Mouse (Mus musculus) lung, postnatal 0 days (tissue): ENCODE measurements at regions not wholly inside any gene's neighbourhood (a gene's known extent, or its start where the extent isn't known, plus 50 kb on each side); places are given as distances from the start of the nearest gene placed in this dataset.

Source experiments
- CTCF ChIP-seq: IDR thresholded peaks from 2 replicates; pipeline ENCODE4 v1.5.1; 2016; ENCODE audit warnings: antibody characterized with exemption, mild to moderate bottlenecking
- EP300 ChIP-seq: IDR thresholded peaks from 2 replicates; pipeline ENCODE4 v1.6.1; 2016; ENCODE audit warnings: antibody characterized with exemption, mild to moderate bottlenecking, control low read depth

GRCm38 (mm10) chr15:68535297-68536054 lies 2034.8 kb upstream of the Lrrc6 start:
- TF ChIP-seq CTCF (no peak), EP300 (no peak)
